Mouse (Mus musculus) adrenal gland, adult 18-20 months (tissue): Measurements from ENCODE around the gene Cnnm2. TPM values are rescaled to one million over a fixed set of nuclear protein-coding genes. Genes with fewer than 3 reads are reported as not detected.
A peak's percentile ranks its signal among the peaks of the same experiment; 100 is the strongest.

Experiments used
- DNase-seq, 2 experiments: peaks; one replicate each; pipeline ENCODE4 v3.0.0; 2021 to 2022; ENCODE audit warnings: low spot score in 2 of 2
- total RNA-seq, 2 experiments: library from RNA; stranded (reverse); gene quantifications; 1 replicate in 1 of 2; 2 replicates in 1 of 2; pipeline ENCODE4 v1.2.3; 2021

Gene Cnnm2
- total RNA-seq, 2 experiments from 2014 or later = 34.8 to 50.8 TPM

DNA sequence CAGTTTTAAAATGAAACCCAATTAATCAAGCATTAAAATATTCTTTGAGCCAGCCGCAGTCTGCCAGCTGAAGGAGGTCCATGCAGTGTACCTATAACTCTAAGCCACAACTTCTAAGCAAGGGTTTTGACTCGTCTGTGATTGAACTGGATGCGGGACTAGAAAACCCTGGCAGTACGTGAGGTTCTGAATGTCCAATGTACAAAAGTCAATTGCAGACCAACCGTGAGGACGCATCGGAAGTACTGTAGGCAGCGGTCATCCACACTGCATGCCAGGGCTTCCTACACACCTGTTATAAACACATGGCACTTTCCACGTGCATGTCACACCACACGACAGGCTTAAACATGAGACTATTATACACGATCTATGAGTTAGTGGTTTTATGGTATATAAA lies 152.2 kb downstream of the Cnnm2 start:
- DNase-seq = no peak

DNA sequence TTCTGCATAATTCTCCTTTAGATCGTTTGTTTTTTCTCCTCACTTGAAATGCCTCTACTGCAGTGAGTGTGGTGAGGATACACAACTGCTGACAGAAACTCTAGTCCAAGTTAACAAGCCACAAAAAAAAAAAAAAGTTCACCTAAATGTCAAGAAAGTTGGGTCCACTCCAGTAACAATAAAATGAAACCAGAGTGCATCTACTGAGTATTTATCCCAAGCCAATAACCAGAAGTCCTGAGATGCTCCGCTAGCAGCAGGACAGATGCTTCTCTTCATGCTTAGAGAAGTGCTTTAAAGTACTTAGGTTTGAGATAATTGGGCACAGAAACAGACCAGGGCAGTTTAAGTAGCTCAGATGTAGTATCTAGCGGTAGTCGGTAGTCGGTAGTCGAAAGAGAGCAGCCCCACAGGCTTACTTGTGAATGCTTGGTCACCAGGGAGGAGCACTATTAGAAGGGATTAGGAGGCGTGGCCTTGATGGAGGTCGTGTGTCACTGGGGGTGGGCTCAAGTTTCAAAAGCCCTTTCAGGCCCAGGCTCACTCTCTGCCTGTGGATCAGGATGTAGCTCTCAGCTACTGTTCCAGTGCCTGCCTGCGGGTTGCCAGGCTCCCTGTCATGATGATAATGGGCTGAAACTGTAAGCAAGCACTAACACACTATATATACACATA lies 154.1 kb downstream of the Cnnm2 start:
- DNase-seq = no peak

DNA sequence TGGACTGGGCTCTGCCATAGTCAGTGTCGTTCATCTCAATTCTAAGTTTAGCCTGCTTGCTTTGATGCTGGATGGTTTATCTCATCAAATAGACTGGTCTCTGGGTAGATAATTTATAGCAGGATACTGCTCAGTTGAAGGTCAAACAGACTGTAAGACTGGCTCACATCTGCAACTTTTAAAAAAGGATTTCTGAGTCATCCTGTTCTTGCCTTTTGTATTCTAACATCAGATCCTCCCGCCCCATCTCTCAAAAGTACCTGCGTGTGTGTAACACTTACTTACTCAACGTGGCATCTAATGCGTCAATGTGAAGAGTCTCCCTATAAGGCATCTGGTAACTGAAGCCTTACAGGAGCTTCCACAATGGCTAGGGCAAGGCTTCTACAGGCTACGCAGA lies 159.2 kb downstream of the Cnnm2 start:
- no peak for DNase-seq

DNA sequence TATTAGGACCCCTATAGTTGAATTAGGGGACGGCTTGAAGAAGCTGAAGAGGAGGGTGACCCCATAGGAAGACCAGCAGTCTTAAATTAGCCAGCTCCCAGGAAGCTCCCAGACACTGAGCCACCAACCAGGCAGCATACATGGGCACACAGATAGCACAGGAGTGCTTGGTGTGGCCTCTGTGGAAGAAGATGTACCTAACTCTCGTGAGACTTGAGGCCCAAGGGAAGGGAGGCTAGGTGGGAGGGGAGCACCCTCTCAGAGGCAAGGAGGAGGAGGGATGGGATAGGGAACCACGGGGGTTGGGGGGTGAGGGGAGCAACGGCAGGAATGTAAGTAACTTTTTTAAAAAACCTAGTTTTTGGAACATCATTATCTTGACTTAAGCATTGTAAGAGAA lies 165.0 kb downstream of the Cnnm2 start:
- no peak for DNase-seq

DNA sequence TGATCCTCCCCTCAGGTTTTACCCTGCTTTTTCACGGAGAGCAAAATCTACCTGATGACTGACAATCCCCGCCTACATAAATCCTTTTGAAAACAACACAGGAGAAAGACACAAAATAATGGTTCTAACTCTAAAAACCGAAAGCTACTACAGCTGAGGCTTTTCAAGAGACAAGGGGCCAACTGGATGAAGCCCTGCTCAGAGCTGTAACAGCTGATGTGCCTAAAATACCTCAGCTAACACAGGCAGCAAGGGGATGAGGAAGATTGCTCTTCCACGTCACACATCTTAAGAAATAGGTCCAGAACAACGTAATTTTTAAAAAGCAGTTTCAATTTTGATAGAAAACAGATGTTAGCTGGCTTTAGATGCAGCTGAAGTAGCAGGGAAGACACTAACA lies 165.6 kb downstream of the Cnnm2 start:
- DNase-seq = no peak

DNA sequence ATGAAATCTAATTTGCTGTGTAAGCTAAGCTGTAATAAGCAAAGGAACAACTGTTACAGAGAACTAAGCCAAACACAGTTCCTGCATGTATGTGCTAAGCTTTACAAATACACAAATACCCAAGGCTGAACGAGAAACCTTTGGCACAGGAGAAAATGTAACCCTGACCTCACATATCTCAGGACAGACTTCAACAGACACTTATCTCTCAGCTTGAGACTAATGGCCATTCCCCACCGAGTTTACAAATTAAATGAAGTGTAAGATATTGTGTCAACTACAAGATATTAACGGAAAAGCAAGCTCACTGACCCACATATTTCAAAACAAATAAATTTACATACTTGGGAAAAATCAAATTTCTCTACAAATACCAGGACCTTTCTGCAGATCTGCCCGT lies 166.7 kb downstream of the Cnnm2 start:
- no peak for DNase-seq

DNA sequence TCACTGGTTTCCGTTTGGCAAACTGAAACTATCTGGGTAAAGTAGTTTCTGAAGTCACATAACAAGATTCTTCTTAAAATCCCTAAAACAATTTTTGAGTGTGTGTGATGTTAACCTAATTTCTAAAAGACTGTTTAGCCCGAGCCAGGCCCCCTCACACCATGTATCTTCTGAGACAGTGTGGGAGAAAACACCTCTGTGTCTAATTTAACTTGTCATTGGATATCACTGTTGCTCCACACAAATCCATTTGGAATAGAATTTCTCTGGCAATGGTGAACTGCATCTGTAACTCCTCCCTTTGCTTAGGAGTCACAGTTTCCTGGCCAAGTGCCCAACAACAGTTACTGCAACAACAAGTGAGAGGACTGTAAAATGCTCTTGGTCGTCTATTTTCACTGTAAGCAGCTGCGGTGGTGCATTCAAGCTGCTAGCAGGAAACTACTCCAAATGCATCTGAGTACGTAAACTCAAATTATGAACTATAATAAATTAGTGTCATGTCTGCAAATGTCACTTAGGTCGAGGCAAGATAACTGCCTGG lies 167.7 kb downstream of the Cnnm2 start:
- DNase-seq = peak; percentile 79 to 83

Other genes with a start within 250 kb of the Cnnm2 start
- gene Arl3, start 188.4 kb upstream of the Cnnm2 start, total RNA-seq = 10 to 100 TPM; 56.9 to 64.9 TPM
- 1 to 10 TPM; 8.1 to 8.3 TPM for gene Sfxn2, start 188.2 kb upstream of the Cnnm2 start, total RNA-seq
- gene Wbp1l, start 162.5 kb upstream of the Cnnm2 start, total RNA-seq = 100 to 1,000 TPM in 1 of 2 experiments, 10 to 100 TPM in 1; 86.9 to 179 TPM
- gene Cyp17a1, start 88.4 kb upstream of the Cnnm2 start, total RNA-seq = 1 to 10 TPM; 2.1 to 4.8 TPM
- gene Borcs7, start 71.7 kb upstream of the Cnnm2 start, total RNA-seq = 10 to 100 TPM; 11.4 to 13.4 TPM
- gene As3mt, start 54.1 kb upstream of the Cnnm2 start, total RNA-seq = 10 to 100 TPM; 90.0 to 92.7 TPM